Mouse (Mus musculus): ENCODE results near the gene Crocc.

- TF ChIP-seq CTCF (IDR thresholded peaks at IDR 0.05; ENCODE audit: low read depth) (no peak), EP300 (IDR thresholded peaks at IDR 0.05; ENCODE audit: low read depth) (no peak)
These were observed 36.3 kb downstream of the Crocc start for GRCm38 (mm10) chr4:141024052-141024451.

All from liver, postnatal 0 days (tissue).